Mouse (Mus musculus): ENCODE data around the gene Ptprj.

- TF ChIP-seq CTCF (IDR thresholded peaks at IDR 0.05; ENCODE audit: control insufficient read depth, insufficient read depth, low read length) = no peak
- no peak for TF ChIP-seq POLR2A (IDR thresholded peaks at IDR 0.05; ENCODE audit: borderline replicate concordance, control insufficient read depth, low read depth, low read length)
Observed at GRCm38 (mm10) chr2:90496012-90496679, 84.3 kb downstream of the Ptprj start.

All from bone marrow, adult 2 months (tissue).